Mouse (Mus musculus) right cerebral cortex, adult 2 months (tissue): ENCODE results near the gene Eloa.
A peak's percentile ranks its signal among the peaks of the same experiment; 100 is the strongest.
"Not testable (repeated sequence)": the region's sequence is repeated elsewhere in the genome, so short reads cannot be mapped to it uniquely, and the experiment has no call there.

Experiments used
- DNase-seq, 2 experiments: peaks; one replicate each; pipeline ENCODE4 v3.0.0; 2021 to 2022; ENCODE audit warnings: low spot score in 2 of 2

The Eloa gene

DNA sequence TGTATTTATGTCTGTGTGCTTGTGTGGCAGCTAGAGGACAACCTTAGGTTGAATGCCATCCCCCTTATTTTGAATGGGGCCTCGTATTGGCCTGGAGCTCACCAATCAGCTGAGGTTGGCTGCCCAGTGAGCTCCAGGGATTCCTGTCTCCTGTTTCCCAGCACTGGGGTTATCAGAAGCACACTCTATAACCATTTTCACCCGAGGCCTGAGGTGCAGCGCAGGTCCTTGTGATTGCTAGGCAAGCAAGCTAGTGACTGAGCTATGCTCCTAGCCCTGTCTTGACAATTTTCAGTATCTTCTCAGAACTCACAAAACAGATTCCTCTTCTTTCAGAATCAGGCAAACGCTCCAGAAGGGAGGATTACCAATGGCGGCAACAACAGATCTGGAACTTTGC, 37.0 kb downstream of the Eloa start:
- DNase-seq = no peak

DNA sequence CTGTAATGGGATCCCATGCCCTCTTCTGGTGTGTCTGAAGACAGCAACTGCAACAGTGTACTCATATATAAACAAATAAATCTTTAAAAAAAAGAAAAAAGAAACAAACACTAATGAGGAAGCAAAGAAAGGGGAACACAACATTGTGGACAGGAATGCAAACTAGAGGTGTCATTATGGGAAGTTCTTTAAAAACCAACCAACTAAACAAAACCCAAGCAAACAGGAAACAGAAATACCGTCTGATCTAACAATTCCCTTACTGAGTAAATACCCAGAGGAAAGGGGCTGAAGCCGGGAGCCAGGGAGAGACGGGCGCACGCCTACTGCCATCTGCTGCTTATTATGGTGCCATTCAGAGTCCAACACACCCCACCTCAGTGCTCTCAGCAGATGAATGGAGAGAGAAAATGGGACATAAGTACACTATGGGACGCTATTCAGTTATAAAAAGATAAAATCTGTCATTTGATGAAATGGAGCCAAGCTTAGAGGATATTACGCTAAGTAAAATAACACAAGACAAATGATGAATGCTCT, 40.0 kb downstream of the Eloa start:
- DNase-seq = peak; percentile 78 to 79

DNA sequence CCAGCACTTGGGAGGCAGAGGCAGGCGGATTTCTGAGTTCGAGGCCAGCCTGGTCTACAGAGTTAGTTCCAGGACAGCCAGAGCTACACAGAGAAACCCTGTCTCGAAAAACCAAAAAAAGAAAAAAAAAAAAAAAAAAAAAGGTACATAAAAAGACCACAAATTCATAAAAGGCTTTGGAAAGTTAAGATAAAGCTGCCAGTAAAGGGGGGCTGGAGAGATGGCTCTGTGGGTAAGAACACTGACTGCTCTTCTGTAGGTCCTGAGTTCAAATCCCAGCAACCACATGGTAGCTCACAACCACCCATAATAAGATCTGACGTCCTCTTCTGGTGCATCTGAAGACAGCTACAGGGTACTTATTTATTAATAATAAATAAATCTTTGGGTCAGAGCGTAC, 41.3 kb downstream of the Eloa start:
- DNase-seq = not testable (repeated sequence)

DNA sequence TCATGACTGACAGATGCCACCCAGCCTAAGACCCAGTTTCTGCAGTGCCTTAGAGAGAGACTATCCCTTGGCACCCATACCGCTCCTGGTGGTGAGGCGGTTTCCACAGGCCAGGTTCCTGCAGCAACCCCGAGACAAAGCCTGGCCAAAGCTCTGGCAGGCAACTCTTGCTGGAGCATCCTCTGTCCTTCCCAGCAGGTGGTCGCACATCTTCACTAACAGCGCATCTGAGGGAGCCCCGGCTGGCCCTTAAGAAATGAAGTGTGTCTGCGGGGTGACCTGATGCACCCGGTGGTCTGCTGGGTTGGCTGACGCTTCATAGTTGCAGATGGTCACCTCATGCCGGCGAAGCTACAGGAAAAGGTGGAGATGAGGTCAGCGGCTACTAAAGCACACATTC, 45.4 kb downstream of the Eloa start:
- no peak for DNase-seq

DNA sequence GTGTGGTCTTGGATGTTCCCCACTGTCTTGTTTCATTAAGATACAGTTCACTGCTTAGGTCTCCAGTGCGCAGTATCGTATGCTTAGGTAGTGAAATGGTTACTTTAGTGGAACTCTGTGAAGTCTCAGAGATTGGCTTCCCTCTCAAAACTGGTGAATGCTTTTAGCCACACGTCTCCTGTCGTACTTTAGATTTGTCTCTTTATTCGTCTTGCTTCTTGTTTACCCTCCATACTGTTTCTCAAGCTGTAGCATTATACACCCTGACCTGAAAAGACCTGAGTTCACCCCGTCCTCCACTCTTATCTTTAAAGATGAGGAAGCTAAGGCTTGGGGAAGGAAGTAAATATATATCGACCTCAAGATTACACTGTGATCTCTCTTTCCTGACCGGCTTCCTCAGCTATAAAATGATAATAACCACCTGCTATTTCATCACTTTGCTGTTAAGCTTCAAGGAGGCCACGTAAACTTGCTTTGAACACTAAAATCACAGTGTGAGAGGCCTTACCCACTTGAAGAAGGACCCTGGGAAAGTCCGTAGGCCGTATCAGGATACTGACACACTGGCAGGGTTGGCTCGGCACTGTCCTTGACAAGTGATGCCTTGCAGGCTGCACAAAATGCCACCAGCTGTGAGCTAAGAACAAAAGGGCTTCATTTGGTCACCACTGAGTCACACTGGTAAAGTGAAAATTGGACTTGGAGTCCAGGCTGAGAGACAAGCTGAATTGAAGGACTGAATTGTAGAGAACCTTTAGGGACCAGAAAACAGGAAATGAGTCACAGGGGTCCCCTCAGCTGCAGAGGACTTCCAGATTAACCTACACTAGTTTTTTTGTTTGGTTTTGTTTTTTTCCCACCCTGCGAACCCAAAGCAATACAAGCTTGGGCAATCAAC, 48.4 kb downstream of the Eloa start:
- DNase-seq = no peak

DNA sequence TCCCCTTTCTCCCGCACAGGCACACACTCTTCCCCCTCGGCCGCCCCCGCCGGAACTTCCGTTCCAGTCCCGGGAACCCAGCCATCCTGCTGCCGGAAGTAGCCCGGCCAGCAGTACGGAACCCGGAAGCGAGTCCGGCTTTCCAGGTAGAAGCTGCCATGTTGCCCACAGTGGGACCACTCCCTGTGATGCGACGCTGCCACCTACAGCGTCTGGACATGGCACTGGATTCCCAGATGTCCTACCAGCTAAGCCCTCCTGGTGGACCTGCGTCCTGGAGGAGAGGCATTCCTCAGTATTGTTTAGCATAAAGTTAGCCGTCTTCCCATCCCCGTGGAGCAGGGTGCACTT, 49.0 kb downstream of the Eloa start, which contains the start of gene Lypla2:
Gene Lypla2 (minus strand): TSS at position 71 of the 351 bp plus-strand sequence.
- peak; percentile 90 to 92 for DNase-seq

DNA sequence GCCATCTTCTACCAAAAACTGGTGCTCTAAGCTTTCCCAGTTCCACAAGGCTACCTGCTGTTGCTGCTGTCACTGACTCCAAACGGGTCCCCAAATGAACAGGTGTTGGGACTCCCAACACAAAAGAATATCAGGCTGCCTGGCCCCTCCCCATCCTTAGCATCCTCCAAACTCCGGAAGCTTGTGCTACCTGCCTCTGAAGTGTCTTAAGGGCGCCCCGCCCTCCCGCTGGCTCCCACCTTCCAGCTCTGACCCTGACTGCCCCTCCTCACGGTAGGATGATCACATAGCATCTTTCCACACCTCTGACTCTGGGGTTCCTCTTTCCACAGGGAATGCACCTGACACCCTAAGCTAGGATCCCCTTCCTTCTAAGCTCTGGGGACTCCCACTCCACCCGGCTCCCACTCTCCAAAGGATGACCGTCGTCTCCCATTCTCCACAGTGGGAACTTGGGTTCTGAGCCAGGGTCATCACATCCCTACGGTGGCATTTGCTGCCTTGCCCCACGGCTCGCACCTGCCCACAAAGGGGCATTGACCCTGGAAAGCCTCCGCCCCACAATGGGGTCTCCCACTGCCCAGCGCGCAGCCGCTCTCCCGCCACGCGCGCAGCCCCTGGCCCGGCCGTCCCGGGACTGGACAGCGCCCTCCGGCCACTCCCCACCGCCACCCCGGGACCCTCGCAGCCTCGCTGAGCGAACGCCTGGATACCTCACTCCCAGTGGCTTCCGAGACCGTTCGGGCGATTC, 49.6 kb downstream of the Eloa start:
- no peak for DNase-seq

DNA sequence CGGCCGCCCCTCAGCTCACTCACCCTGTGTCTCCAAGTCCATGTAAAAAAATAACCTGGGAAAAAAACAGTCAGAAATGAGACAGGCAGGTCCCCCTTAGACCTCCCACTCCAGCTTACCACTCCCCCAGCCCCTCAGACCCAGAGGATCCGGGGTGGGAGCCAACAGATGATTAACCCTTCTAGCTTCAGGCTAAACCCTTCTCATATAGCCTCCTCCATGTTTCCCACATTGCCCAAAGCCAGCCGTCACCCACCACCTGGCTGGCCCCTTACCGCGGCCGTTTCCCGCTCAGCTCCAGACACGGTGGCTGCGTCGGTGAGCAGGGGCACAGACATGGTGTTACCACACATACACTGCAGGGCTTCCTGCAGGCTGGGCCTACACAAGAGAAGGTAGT, 51.0 kb downstream of the Eloa start:
- DNase-seq = no peak

DNA sequence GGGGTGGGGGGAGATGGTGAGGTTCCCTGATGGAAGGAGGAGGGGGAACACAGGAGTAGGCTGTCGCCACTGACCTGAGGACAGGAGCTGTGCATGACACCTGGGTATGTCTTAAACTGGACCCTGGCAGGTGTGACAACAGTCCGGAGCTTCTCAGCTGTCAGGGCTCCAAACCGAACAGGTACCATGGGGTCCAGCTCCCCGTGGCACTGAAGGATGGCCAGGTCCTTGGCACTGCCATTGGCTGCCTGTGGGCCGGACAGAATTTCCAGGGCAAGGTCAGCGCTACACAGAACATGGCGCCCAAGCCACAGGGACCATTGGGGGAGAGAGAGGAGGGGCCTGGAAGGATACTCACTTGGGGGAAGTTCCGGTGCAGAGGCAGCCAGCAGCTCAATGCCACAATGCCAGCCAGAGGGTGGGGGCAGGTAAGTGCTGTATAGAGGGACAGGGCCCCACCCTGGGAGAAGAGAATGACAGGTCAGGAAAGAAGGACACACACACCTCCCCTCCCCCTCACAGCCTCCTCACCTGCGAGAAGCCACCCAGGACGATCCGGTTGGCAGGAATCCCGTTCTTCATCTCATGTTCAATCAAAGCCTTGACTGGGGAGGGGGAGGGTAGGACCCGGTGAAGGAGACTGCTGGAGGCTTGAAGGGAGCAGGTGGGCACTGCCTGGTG, 52.4 kb downstream of the Eloa start:
- DNase-seq = no peak

DNA sequence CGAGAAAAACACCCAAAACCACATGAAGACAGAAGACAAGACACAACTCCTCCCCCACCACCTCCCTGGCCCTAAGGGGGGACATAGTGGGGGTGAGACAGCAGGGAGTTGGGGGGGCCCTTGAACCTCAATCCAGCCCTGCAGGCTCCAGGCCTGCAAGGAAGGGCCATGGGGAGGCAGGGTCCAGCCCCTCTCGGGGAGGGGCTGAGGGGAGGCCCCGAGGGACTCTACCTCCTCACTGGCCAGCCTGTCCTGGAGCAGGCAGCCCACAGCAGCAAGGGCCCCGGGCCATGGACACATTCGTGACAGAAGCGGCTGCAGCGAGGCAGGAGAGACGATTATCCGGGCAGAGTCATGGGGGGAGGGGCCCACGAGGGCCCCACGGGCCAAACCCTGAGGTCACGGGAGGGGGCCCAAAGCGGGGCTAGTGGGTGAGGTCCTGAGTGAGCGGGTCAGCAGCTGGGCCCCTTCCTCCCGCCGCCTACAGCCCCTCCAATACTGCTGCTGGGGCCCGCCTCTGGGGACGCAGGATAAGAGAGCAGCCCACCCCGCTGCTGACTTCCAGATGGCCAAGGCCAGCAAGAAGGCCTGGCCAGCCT, 53.2 kb downstream of the Eloa start:
- no peak for DNase-seq

DNA sequence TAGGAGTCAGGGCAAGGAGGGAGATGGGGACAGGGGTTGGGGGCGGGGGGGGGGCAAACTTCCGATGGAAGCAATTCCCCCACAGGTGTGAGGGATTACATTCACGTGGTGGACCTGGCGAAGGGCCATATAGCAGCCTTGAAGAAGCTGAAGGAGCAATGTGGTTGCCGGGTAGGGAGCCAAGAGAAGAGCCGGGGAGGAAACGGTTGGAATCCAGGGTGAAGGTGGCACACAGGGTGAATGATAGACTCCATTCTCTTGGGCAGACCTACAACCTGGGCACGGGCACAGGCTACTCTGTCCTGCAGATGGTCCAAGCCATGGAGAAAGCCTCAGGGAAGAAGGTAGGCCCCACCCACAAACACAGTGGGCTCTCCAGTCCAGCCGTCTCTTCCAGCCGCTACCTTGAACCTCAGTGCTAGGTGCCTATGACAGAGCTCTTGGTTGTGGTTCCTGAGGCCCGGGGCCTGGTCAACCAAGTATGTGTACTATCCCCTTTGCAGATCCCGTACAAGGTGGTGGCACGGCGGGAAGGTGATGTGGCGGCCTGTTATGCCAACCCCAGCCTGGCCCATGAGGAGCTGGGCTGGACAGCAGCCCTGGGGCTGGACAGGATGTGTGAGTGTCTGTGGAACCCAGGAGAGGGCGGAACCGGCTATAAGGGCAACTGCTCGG, 54.3 kb downstream of the Eloa start:
- DNase-seq = no peak

DNA sequence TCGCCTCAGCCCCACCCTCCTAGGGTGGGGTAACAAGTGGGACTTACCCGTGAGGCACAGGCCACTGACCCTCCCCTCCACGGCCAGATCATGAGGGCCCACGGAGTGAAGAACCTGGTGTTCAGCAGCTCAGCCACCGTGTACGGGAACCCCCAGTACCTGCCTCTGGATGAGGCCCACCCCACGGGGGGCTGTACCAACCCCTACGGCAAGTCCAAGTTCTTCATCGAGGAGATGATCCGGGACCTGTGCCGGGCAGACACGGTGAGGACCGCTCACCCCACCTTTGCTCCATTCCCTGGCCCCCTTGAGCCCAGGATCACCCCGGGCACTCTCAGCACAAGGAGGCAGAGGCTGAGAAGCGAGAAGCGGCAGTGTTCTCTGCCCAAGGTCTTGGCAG, 55.3 kb downstream of the Eloa start:
- DNase-seq = no peak

DNA sequence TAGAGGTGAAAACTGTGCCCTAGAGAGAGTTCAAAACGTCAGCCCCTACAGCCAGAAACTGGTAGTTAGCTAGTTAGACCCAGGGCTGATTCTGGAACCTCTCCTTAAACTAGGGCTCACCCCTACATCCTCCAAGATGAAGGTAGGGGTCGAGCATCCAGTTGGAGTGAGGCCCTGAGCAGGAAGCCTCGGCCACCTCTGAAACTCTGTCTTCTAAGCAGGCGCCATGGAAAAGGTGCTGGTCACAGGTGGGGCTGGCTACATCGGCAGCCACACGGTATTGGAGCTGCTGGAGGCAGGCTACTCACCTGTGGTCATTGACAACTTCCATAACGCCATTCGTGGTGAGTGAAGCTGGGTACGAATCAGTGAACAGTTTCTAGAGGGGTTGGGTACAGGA, 56.5 kb downstream of the Eloa start:
- DNase-seq = no peak

DNA sequence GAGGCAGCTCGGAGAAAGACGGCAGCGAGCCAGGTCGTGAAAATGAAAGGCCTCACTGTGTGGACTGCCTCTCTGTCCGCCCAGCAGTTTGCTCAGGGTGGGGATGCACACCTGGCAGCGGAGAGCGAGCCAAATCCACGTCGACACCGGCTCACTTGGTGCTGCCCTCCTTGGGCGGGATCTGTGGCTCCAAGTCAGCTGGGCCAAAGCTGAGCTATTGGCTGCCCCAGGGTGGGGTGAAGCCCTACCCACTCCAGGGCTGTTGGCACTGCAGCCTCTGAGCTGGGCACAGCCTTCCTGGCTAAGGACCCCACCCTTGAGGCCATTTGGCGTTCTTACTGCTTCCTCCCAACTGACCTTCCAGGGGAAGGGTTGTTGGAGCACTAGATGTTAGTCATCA, 57.1 kb downstream of the Eloa start:
- peak in 1 of 2 experiments; percentile 52 for DNase-seq

DNA sequence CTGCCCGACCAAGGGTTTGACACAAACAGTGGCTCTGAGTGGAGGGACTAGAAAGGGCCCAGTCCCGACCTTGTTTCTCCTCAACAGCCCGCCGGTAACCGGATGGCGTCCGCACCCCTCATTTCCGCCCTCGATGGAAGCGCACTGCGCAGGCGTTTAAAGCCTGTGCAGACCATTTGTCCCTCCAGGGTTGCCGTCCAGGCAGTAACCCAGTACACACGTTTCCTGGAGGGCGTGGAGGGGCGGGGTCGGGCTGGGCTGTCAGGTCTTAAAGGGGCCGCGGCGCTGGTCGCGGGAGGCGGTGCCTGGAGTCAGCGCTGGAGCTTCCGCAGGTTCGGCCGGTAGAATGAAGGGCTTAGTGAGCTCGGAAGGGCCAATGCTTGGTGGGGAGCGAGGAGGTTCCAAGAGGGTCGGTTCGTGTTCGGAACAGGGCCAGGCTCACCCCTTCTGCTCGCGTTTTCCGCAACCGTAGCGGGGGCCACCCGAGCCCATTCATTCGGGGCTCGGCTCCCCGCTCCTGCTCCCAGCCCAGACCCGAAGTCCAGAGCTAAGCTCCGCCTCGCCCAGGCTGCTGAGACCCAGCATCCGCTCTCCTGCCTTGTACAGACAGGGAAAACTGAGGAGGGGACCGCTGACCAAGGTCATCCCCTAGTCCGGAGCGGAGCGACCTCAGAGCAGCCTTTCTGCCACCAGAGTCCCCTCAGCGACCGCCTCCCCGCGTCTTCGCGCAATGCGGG, 57.9 kb downstream of the Eloa start, which contains the start of gene Gale:
Gene Gale (plus strand): TSS at position 271 of the 737 bp plus-strand sequence.
- DNase-seq = peak; percentile 95

DNA sequence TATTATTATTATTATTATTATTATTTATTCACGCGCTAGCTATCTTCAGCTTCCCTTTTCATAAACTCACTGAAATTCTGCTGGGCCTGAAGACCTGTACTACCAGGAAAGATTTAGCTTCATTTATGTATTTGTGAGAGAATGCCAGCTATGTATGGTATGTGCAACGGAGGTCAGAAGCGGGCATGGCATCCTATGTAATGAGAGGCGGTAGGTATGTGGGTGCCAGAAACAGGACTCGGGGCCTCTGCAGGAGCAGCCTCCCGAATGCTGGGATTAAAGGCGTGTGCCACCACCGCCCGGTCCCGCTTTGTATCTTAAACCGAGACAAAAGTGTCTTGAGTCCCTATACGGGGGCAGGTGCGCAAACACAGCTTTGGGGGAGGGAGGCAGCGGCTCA, 58.6 kb downstream of the Eloa start:
- no peak for DNase-seq

DNA sequence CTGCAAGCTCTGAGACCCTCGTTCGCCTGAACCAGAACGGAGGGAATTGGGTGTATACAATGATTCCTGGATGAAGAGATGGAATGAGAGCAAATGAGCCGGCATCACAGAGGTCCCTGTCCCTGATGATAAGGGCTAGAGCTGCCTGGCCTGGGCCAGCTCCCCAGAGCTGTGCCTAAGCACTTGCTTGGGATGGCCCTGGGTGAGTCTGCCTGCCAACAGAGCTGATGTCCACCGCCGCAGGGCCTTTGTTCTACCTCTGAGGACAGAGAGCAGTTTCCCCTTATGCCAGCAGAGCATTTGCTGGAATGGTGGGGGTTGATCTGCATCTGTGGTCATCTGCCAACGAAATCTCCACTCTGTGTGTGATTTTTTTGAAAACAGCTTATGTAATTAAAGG, 59.4 kb downstream of the Eloa start:
- no peak for DNase-seq

DNA sequence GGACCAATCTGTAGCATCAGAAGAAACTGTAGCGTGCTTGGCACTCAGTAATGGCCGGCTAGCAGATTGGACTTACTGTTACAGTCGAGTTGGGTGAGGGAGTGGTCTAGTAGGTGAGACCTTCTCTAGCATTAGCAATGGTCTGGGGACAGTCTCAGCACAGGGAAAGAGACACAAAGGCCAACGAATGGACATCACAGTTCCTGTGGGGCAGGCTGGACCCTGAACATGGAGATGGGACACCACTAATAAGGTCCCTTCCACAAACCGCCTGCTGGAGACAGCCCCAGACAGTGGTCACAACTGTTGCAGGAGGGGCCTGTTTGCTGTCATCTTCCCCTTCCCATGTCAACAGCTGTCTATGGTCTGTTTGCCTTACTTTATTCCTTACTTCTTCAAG, 59.9 kb downstream of the Eloa start:
- DNase-seq = no peak

DNA sequence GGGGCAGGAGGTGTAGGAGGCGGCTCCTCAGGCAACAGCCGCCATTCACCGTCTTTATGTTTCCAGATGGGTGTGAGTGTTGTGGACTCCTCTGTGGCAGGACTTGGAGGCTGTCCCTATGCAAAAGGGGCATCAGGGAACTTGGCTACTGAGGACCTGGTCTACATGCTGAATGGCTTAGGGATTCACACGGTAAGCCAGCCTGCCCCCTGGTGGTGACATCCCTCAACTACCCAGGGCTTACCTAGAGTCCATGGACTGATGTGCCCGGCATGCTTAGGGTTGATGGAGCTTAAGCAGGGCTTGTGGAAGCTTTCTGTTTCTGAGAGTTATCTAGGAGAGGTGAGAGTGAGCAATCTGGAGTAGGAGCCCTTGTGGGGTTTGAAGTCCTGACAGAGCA, 60.8 kb downstream of the Eloa start:
- peak; percentile 85 for DNase-seq

DNA sequence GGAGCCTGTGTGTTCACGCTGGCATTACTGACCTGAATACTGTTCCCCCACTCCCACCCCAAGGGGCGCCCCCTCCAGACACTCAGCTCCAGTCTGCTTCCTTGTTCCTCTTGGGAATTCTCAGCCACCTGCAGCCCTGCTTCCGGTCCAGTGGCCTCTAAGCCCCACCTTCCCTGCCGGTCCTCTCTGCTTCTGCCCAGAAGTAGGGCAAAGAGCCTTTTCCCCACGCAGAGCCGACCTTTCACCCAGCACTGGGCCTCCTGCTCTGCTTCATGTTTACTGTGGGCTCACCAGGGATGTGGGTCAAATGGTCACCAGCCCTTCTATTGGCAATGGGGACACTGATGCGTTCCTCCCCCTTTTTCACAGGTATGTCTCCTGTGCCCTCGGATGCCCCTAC, 63.2 kb downstream of the Eloa start:
- no peak for DNase-seq
